Mouse (Mus musculus) hindbrain, embryonic 12.5 days (tissue): ENCODE results near the gene Hba-a2. TPM values are rescaled to one million over a fixed set of nuclear protein-coding genes. Genes with fewer than 3 reads are reported as not detected.
"Not testable (repeated sequence)": the region's sequence is repeated elsewhere in the genome, so short reads cannot be mapped to it uniquely, and the experiment has no call there.

Experiments
- ATAC-seq: fragments of 200-750 bp; cut with Nextera tagmentation; 2 replicates; pipeline ENCODE4 v1.8.0; 2017; ENCODE audit warnings: moderate TSS enrichment; ENCODE audit not compliant: low FRiP score
- H3K27ac ChIP-seq: fragments of 300-500 bp; sonication (generic); 2 replicates; pipeline ENCODE4 v1.5.1; 2016; ENCODE audit warnings: mild to moderate bottlenecking
- H3K27me3 ChIP-seq: fragments of 300-500 bp; sonication (generic); 2 replicates; pipeline ENCODE4 v1.6.1; 2016; ENCODE audit warnings: mild to moderate bottlenecking
- H3K36me3 ChIP-seq: fragments of 300-500 bp; sonication (generic); 2 replicates; pipeline ENCODE4 v1.6.1; 2016; ENCODE audit warnings: mild to moderate bottlenecking
- H3K4me1 ChIP-seq: fragments of 300-500 bp; sonication (generic); 2 replicates; pipeline ENCODE4 v1.6.1; 2016
- H3K4me2 ChIP-seq: fragments of 300-500 bp; sonication (generic); replicated peaks from 2 replicates; pipeline ENCODE4 v1.6.1; 2016; ENCODE audit warnings: mild to moderate bottlenecking
- H3K4me3 ChIP-seq: fragments of 300-500 bp; sonication (generic); 2 replicates; pipeline ENCODE4 v1.5.1; 2016; ENCODE audit warnings: mild to moderate bottlenecking
- H3K9ac ChIP-seq: fragments of 300-500 bp; sonication (generic); 2 replicates; pipeline ENCODE4 v1.6.1; 2016; ENCODE audit warnings: mild to moderate bottlenecking, moderate library complexity
- H3K9me3 ChIP-seq: fragments of 300-500 bp; sonication (generic); replicated peaks from 2 replicates; pipeline ENCODE4 v1.6.1; 2016; ENCODE audit warnings: mild to moderate bottlenecking
- WGBS: fragments of 180-500 bp; shearing (Covaris S2); methylation state at CpG from one replicate; pipeline ENCODE4 v1.1.7; 2016; 5-methylcytosine and 5-hydroxymethylcytosine counted together
- polyA plus RNA-seq: library from polyadenylated mRNA; unstranded; fragments of >200 nt; fragmentation: Nextera tagmentation; extraction: Ambion mirVana; gene quantifications from 2 replicates; pipeline ENCODE4 v1.2.1, GENCODE M21; 2016

Gene Hba-a2
- polyA plus RNA-seq, 1 experiment from 2014 or later, result 7,804 TPM

GRCm38 (mm10) chr11:32285031-32285775 is 11.1 kb upstream of the Hba-a2 start:
- Histone ChIP-seq H3K4me1 (no peaks in the 10 kb centered on the region), H3K36me3 (no peaks in the 10 kb centered on the region), H3K9me3 (no peaks in the 10 kb centered on the region), H3K9ac (no peak overlapping the region), H3K4me3 (no peak overlapping the region), H3K27ac (no peak overlapping the region), H3K27me3 (peaks cover 8% of the 10 kb centered on the region; the same call in 1 of the 2 replicates), H3K4me2 (no peak overlapping the region)
- WGBS, result 82% methylated on average over 7 of the region's 7 CpGs
- ATAC-seq, result no peak

- H3K9ac ChIP-seq, ATAC-seq, H3K27ac ChIP-seq: not testable (repeated sequence)
Observed at GRCm38 (mm10) chr11:32285887-32286286, 10.4 kb upstream of the Hba-a2 start.

GRCm38 (mm10) chr11:32286695-32287492 is 9.4 kb upstream of the Hba-a2 start, which contains the start of gene Hbq1b:
Gene Hbq1b, plus strand, starts transcription at chr11:32286965.
- not testable (repeated sequence) for H3K27me3 ChIP-seq, H3K27ac ChIP-seq, H3K4me1 ChIP-seq, H3K36me3 ChIP-seq, H3K9me3 ChIP-seq
- ATAC-seq, result peak; percentile 67
- WGBS, result 21% methylated on average over 31 of the region's 33 CpGs
- Histone ChIP-seq H3K4me3 (peak within 1 kb of the TSS; percentile 26), H3K9ac (0 out of 2 replicates have a peak within 1 kb of the TSS, but pooled peaks have one; percentile 33), H3K4me2 (peak within 1 kb of the TSS; percentile 48)

More at GRCm38 (mm10) chr11:32285887-32286286, 10.4 kb upstream of the Hba-a2 start:
- not testable (repeated sequence) for H3K27me3 ChIP-seq, H3K4me3 ChIP-seq, H3K4me1 ChIP-seq, H3K9me3 ChIP-seq, H3K4me2 ChIP-seq, H3K36me3 ChIP-seq

- no peaks in the 10 kb centered on the region for H3K4me1 ChIP-seq
- no peaks in the 10 kb centered on the region for H3K36me3 ChIP-seq
- no peak overlapping the region for H3K4me3 ChIP-seq
- H3K27me3 ChIP-seq, result peaks cover 8% of the 10 kb centered on the region; the same call in 1 of the 2 replicates
- 72% methylated on average over 9 of the region's 9 CpGs for WGBS
- no peak overlapping the region for H3K27ac ChIP-seq
- no peaks in the 10 kb centered on the region for H3K9me3 ChIP-seq
- 0 out of 2 replicates have a peak overlapping the region, but pooled peaks have one; percentile 48 for H3K4me2 ChIP-seq
- no peak for ATAC-seq
- no peak overlapping the region for H3K9ac ChIP-seq
Observed at GRCm38 (mm10) chr11:32287493-32287825, 8.8 kb upstream of the Hba-a2 start.

- not testable (repeated sequence) for H3K27ac ChIP-seq, H3K27me3 ChIP-seq, H3K4me1 ChIP-seq, H3K9ac ChIP-seq, H3K9me3 ChIP-seq, H3K4me2 ChIP-seq, H3K4me3 ChIP-seq, H3K36me3 ChIP-seq, ATAC-seq
- WGBS, result 86% methylated on average over 4 of the region's 4 CpGs
Observed at GRCm38 (mm10) chr11:32292819-32293218, 3.5 kb upstream of the Hba-a2 start.

- ATAC-seq, H3K36me3 ChIP-seq, H3K27me3 ChIP-seq, H3K4me3 ChIP-seq, H3K4me2 ChIP-seq, H3K9ac ChIP-seq, H3K27ac ChIP-seq, H3K4me1 ChIP-seq, H3K9me3 ChIP-seq: not testable (repeated sequence)
- 78% methylated on average over 3 of the region's 3 CpGs for WGBS
Observed at GRCm38 (mm10) chr11:32293479-32293878, 2.8 kb upstream of the Hba-a2 start.

- not testable (repeated sequence) for H3K4me3 ChIP-seq, ATAC-seq, H3K9ac ChIP-seq, H3K9me3 ChIP-seq, H3K27ac ChIP-seq, H3K4me2 ChIP-seq, H3K36me3 ChIP-seq, H3K4me1 ChIP-seq
- H3K27me3 ChIP-seq, result peaks cover 13% of the 10 kb centered on the region
- WGBS, result 54% methylated on average over 2 of the region's 2 CpGs
Observed at GRCm38 (mm10) chr11:32297417-32297816, 1.1 kb downstream of the Hba-a2 start.

GRCm38 (mm10) chr11:32297866-32298531 is 1.7 kb downstream of the Hba-a2 start:
- Histone ChIP-seq H3K4me3 (no peak overlapping the region), H3K27me3 (peaks cover 13% of the 10 kb centered on the region), H3K36me3 (no peaks in the 10 kb centered on the region), H3K27ac (no peak overlapping the region), H3K9me3 (no peaks in the 10 kb centered on the region), H3K4me1 (no peaks in the 10 kb centered on the region), H3K9ac (no peak overlapping the region), H3K4me2 (no peak overlapping the region)
- ATAC-seq, result no peak
- 97% methylated on average over 1 of the region's 1 CpGs for WGBS

- H3K4me1 ChIP-seq, result no peaks in the 10 kb centered on the region
- WGBS, result 92% methylated on average over 2 of the region's 2 CpGs
- no peak overlapping the region for H3K9ac ChIP-seq
- no peak for ATAC-seq
- H3K9me3 ChIP-seq, result no peaks in the 10 kb centered on the region
- H3K4me3 ChIP-seq, result no peak overlapping the region
- no peaks in the 10 kb centered on the region for H3K36me3 ChIP-seq
- no peak overlapping the region for H3K27ac ChIP-seq
- H3K4me2 ChIP-seq, result no peak overlapping the region
- peaks cover 13% of the 10 kb centered on the region for H3K27me3 ChIP-seq
Observed at GRCm38 (mm10) chr11:32298532-32298918, 2.2 kb downstream of the Hba-a2 start.

GRCm38 (mm10) chr11:32299865-32300264 is 3.6 kb downstream of the Hba-a2 start, which contains the start of gene Hbq1a:
Gene Hbq1a, plus strand, starts transcription at chr11:32300069.
- 11% methylated on average over 16 of the region's 16 CpGs for WGBS
- not testable (repeated sequence) for H3K9me3 ChIP-seq, H3K4me1 ChIP-seq, H3K9ac ChIP-seq, H3K27ac ChIP-seq, H3K36me3 ChIP-seq
- peak within 1 kb of the TSS; percentile 24 for H3K4me3 ChIP-seq
- H3K27me3 ChIP-seq, result peaks cover 13% of the 10 kb centered on the region
- peak; percentile 71 for ATAC-seq
- peak within 1 kb of the TSS; percentile 54 for H3K4me2 ChIP-seq

GRCm38 (mm10) chr11:32300279-32301267 is 4.3 kb downstream of the Hba-a2 start:
- 55% methylated on average over 14 of the region's 17 CpGs for WGBS
- peak; percentile 29; the same call in 1 of the 2 replicates for ATAC-seq

More at GRCm38 (mm10) chr11:32300279-32301267, 4.3 kb downstream of the Hba-a2 start:
- no peak overlapping the region for H3K27ac ChIP-seq
- H3K4me1 ChIP-seq, result no peaks in the 10 kb centered on the region
- peak overlapping the region; percentile 24 for H3K4me3 ChIP-seq
- peak overlapping the region; percentile 54 for H3K4me2 ChIP-seq
- no peaks in the 10 kb centered on the region for H3K9me3 ChIP-seq
- H3K27me3 ChIP-seq, result peaks cover 13% of the 10 kb centered on the region
- no peaks in the 10 kb centered on the region for H3K36me3 ChIP-seq
- no peak overlapping the region for H3K9ac ChIP-seq
